Mouse (Mus musculus): Measurements from ENCODE around the gene Susd5.

GRCm38 (mm10) chr9:114094854-114095253 lies 37.9 kb downstream of the Susd5 start:
- no peak for TF ChIP-seq POLR2A (IDR thresholded peaks at IDR 0.05; ENCODE audit: insufficient read depth, low read length)
- no peak for TF ChIP-seq CTCF (IDR thresholded peaks at IDR 0.05; ENCODE audit: low read depth, low read length)

All from ES-Bruce4 (cell line).